In the genomic region with DNA sequence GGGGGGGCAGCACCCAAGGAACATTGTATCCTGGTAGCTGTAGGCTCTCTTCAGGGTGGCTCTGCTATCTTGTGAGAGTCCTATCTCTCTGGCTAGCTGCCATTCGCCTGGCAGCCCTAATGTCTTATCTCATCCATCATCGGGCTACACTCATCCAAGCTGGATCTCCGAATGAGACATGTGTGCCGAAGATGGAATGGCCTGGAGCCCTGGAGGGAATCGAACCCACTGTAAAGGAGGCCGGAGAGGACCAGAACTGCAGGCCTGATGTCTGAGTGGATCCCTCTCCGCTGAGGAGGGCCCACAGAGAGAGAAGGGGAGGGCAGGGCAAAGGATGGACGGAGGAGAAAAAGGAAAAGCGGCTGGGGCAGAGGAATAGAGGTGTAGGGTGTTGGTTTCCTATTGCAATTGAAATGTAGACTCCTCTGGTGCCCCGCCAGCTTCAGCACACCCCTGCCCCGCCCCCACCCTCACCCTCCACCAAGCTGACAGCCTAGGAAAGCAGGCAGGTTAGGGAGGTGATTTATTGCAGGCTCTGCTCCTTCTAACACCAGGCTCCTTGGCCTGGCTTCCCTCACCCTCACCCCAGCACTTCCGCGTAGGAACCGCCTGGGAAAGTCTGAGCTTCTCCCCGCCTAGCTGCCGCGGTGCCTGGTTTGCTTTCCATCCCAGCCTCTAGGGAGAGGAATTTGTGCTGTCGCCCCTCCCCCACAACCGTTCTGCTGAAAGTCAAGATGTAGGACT, we compare ENCODE assay signal across 9 mouse cellular contexts. TPM values are rescaled to one million over a fixed set of nuclear protein-coding genes. Genes with fewer than 3 reads are reported as not detected.
DNase-seq lines count a peak whose midpoint lies in the region; ATAC-seq and TF ChIP-seq lines count a peak whose summit lies in the region.
"Had no signal": no experiment of that assay in that cellular context is flagged by ENCODE, and none has a peak within 500 bp of the region (broad histone marks: within the 10 kb centered on the region; RNA-seq: fewer than 3 reads in every experiment).

No protein-coding gene starts in this region.

- no peaks in the 10 kb centered on the region for H3K4me1 ChIP-seq in embryonic fibroblast, embryonic 13.5 days (ENCODE audit: control insufficient read depth, insufficient read depth, low read length)
- peaks cover 25% of the 10 kb centered on the region for H3K4me1 ChIP-seq in heart, embryonic 12.5 days (replicated peaks)
- H3K4me1 ChIP-seq in midbrain, embryonic 14.5 days (ENCODE audit: control insufficient read depth, insufficient read depth, low read length), result peaks cover 6% of the 10 kb centered on the region
- H3K4me1 ChIP-seq in stomach, postnatal 0 days (replicated peaks; ENCODE audit: control insufficient read depth, insufficient read depth), result peaks cover 3% of the 10 kb centered on the region; the same call in 1 of the 2 replicates

- H3K4me3 ChIP-seq in embryonic fibroblast, embryonic 13.5 days (ENCODE audit: insufficient read depth, low read length), result no peak overlapping the region
- 0 out of 2 replicates have a peak overlapping the region, but pooled peaks have one; percentile 7 for H3K4me3 ChIP-seq in heart, embryonic 12.5 days
- H3K4me3 ChIP-seq in midbrain, embryonic 14.5 days (replicated peaks; ENCODE audit: low read depth, low read length), result no peak overlapping the region
- H3K4me3 ChIP-seq in stomach, postnatal 0 days (ENCODE audit: low read depth, low read length), result no peak overlapping the region

- peak; percentile 77 for ATAC-seq in heart, embryonic 12.5 days (ENCODE audit: insufficient number of reproducible peaks, low FRiP score)
- ATAC-seq in midbrain, embryonic 14.5 days (ENCODE audit: low FRiP score, low TSS enrichment), result peak; percentile 60
- peak; percentile 88 for ATAC-seq in stomach, postnatal 0 days (ENCODE audit: low FRiP score, low TSS enrichment)

- no peak for TF ChIP-seq CTCF in embryonic fibroblast, embryonic 13.5 days (IDR thresholded peaks at IDR 0.05; ENCODE audit: borderline replicate concordance, insufficient read depth, low read length)
- peak; percentile 52 for TF ChIP-seq CTCF in stomach, postnatal 0 days (IDR thresholded peaks at IDR 0.05; ENCODE audit: low read depth)

- no peak for TF ChIP-seq EP300 in stomach, postnatal 0 days (optimal IDR thresholded peaks at IDR 0.05)

- H3K27me3 ChIP-seq in heart, embryonic 12.5 days (replicated peaks), result no peaks in the 10 kb centered on the region
- no peaks in the 10 kb centered on the region for H3K27me3 ChIP-seq in midbrain, embryonic 14.5 days (ENCODE audit: control insufficient read depth, insufficient read depth, low read length)
- H3K27me3 ChIP-seq in stomach, postnatal 0 days (ENCODE audit: control insufficient read depth, insufficient read depth, low read length), result no peaks in the 10 kb centered on the region

- H3K4me2 ChIP-seq in heart, embryonic 12.5 days, result peak overlapping the region; percentile 50
- peak overlapping the region; percentile 21; the same call in 1 of the 2 replicates for H3K4me2 ChIP-seq in midbrain, embryonic 14.5 days (ENCODE audit: low read length)
- peak overlapping the region; percentile 35 for H3K4me2 ChIP-seq in stomach, postnatal 0 days (replicated peaks; ENCODE audit: low read depth)

- H3K9me3 ChIP-seq in heart, embryonic 12.5 days (replicated peaks), result no peaks in the 10 kb centered on the region
- H3K9me3 ChIP-seq in midbrain, embryonic 14.5 days (ENCODE audit: control insufficient read depth, low read length), result no peaks in the 10 kb centered on the region
- no peaks in the 10 kb centered on the region for H3K9me3 ChIP-seq in stomach, postnatal 0 days (ENCODE audit: control insufficient read depth, low read length)

- TF ChIP-seq POLR2A in embryonic fibroblast, embryonic 13.5 days (IDR thresholded peaks at IDR 0.05; ENCODE audit: low read depth, low read length), result peak; percentile 25; the same call in 1 of the 2 replicates

- no peak overlapping the region; the same call in 1 of the 2 replicates for H3K9ac ChIP-seq in heart, embryonic 12.5 days
- no peak overlapping the region for H3K9ac ChIP-seq in midbrain, embryonic 14.5 days (replicated peaks; ENCODE audit: low read length)
- peak overlapping the region; percentile 27; the same call in 1 of the 2 replicates for H3K9ac ChIP-seq in stomach, postnatal 0 days (ENCODE audit: low read length)

- peak; percentile 78 for DNase-seq in adrenal gland, adult 2 months
- peak; percentile 73 to 82 for DNase-seq in kidney, adult 8-10 months
- peak; percentile 73 for DNase-seq in liver
- peak; percentile 78 for DNase-seq in midbrain, embryonic 14.5 days
- DNase-seq in stomach, postnatal 0 days (ENCODE audit: low spot score), result peak; percentile 77
- DNase-seq in T-cell, adult 2 months (ENCODE audit: low spot score), result no peak

- 9% methylated on average over 19 of the region's 19 CpGs for WGBS in heart, embryonic 12.5 days
- WGBS in midbrain, embryonic 14.5 days, result 23% methylated on average over 19 of the region's 19 CpGs
- 17% methylated on average over 19 of the region's 19 CpGs for WGBS in stomach, postnatal 0 days

- no peak overlapping the region for H3K27ac ChIP-seq in embryonic fibroblast, embryonic 13.5 days (ENCODE audit: insufficient read depth, low read length)
- H3K27ac ChIP-seq in heart, embryonic 12.5 days (ENCODE audit: poor library complexity, severe bottlenecking), result peak overlapping the region; percentile 74
- no peak overlapping the region; the same call in 1 of the 2 replicates for H3K27ac ChIP-seq in midbrain, embryonic 14.5 days (replicated peaks; ENCODE audit: low read depth, low read length)
- peak overlapping the region; percentile 71 for H3K27ac ChIP-seq in stomach, postnatal 0 days (replicated peaks)

- no peaks in the 10 kb centered on the region for H3K36me3 ChIP-seq in heart, embryonic 12.5 days
- H3K36me3 ChIP-seq in midbrain, embryonic 14.5 days (ENCODE audit: control insufficient read depth, insufficient read depth, low read length), result no peaks in the 10 kb centered on the region
- no peaks in the 10 kb centered on the region for H3K36me3 ChIP-seq in stomach, postnatal 0 days (ENCODE audit: control insufficient read depth, insufficient read depth, low read length)

RNA-seq across cellular contexts. Expression of gene Fabp6, which starts 32.5 kb away (rescaled TPM):
- total RNA-seq in adrenal gland, adult 2 months (2021), result not detected
- polyA plus RNA-seq in adrenal gland, adult 2 months (2012; rRNA removed), result not detected in 2 replicates
- not detected in 2 replicates for polyA plus RNA-seq in embryonic fibroblast, embryonic 13.5 days (2011; ENCODE audit: insufficient read length, low read depth, missing spikeins)
- polyA plus RNA-seq in heart, embryonic 12.5 days (2016; fragmentation: Nextera tagmentation; extraction: Ambion mirVana), result not detected in 2 replicates
- not detected in 2 replicates for polyA plus RNA-seq in midbrain, embryonic 14.5 days (2014; fragmentation: Nextera tagmentation; extraction: Ambion mirVana)
- 5.9 and 7.6 TPM in 2 replicates for polyA plus RNA-seq in stomach, postnatal 0 days (2015; fragmentation: Nextera tagmentation; extraction: Ambion mirVana)
- total RNA-seq: adrenal gland, postnatal 4 days had no signal

RNA-seq across cellular contexts. Expression of gene 4933415A04Rik, which starts 47.0 kb away (rescaled TPM):
- under 1 TPM; 0.32 to 0.45 TPM for total RNA-seq in adrenal gland, adult 2 months (2021)
- 0.08 and 0.23 TPM in 2 replicates for polyA plus RNA-seq in adrenal gland, adult 2 months (2012; rRNA removed)
- not detected in 2 replicates for polyA plus RNA-seq in embryonic fibroblast, embryonic 13.5 days (2011; ENCODE audit: insufficient read length, low read depth, missing spikeins)
- polyA plus RNA-seq in heart, embryonic 12.5 days (2016; fragmentation: Nextera tagmentation; extraction: Ambion mirVana), result 4.6 and 5.6 TPM in 2 replicates
- polyA plus RNA-seq in midbrain, embryonic 14.5 days (2014; fragmentation: Nextera tagmentation; extraction: Ambion mirVana), result 3.2 and 3.9 TPM in 2 replicates
- 2.4 TPM in 2 replicates for polyA plus RNA-seq in stomach, postnatal 0 days (2015; fragmentation: Nextera tagmentation; extraction: Ambion mirVana)

RNA-seq across cellular contexts. Expression of gene Pwwp2a, which starts 48.0 kb away (rescaled TPM):
- total RNA-seq in adrenal gland, adult 2 months (2021), result 10 to 100 TPM; 29.4 to 30.9 TPM
- polyA plus RNA-seq in adrenal gland, adult 2 months (2012; rRNA removed), result 7.8 and 12.8 TPM in 2 replicates
- polyA plus RNA-seq in embryonic fibroblast, embryonic 13.5 days (2011; ENCODE audit: insufficient read length, low read depth, missing spikeins), result 23.9 and 27.6 TPM in 2 replicates
- 31.4 and 31.9 TPM in 2 replicates for polyA plus RNA-seq in heart, embryonic 12.5 days (2016; fragmentation: Nextera tagmentation; extraction: Ambion mirVana)
- 43.0 and 47.1 TPM in 2 replicates for polyA plus RNA-seq in midbrain, embryonic 14.5 days (2014; fragmentation: Nextera tagmentation; extraction: Ambion mirVana)
- 11.3 and 12.2 TPM in 2 replicates for polyA plus RNA-seq in stomach, postnatal 0 days (2015; fragmentation: Nextera tagmentation; extraction: Ambion mirVana)

Comparison
In these comparisons a context has a peak if more than half of its experiments do, and no peak if none do; other contexts are left out.
1. H3K27ac ChIP-seq: peak in heart, embryonic 12.5 days (single experiment) and stomach, postnatal 0 days (single experiment); none in embryonic fibroblast, embryonic 13.5 days (single experiment) and midbrain, embryonic 14.5 days (single experiment).
2. Peak in every context shown above with its lines, with median percentiles within 50 percentile points of each other: ATAC-seq and H3K4me2 ChIP-seq.